Mouse (Mus musculus): ENCODE results near the gene 0610012G03Rik.

GRCm38 (mm10) chr16:31931330-31931729 lies 17.0 kb downstream of the 0610012G03Rik start:
- TF ChIP-seq CTCF (IDR thresholded peaks at IDR 0.05; ENCODE audit: low read depth, low read length) (no peak), POLR2A (IDR thresholded peaks at IDR 0.05; ENCODE audit: extremely low read depth, insufficient read depth, low read length) (no peak)
